ENCODE assay signal across 8 mouse cellular contexts in the genomic region with DNA sequence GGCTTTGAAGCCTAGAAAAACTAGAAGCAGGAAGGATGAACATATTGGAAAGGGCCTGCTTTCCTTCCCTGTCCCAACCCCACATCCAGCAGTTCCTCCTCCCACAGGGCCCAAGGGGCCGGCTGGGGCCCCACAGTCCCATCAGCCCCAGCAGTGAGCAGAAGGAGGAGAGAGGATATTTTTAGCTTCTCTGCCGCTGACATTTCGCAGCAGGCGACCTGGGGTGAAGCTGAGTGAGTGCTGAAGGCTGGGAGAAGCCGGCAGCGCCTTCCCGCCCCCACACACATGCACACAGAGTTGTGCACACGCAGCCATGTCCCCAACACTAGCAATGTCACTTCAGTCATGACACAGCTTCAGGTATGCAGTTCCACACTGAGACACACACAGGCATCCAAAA. TPM values are rescaled to one million over a fixed set of nuclear protein-coding genes. Genes with fewer than 3 reads are reported as not detected.
A peak's percentile ranks its signal among the peaks of the same experiment; 100 is the strongest.
DNase-seq lines count a peak whose midpoint lies in the region; ATAC-seq lines count a peak whose summit lies in the region.

No protein-coding gene starts in this region.

- no peaks in the 10 kb centered on the region for H3K36me3 ChIP-seq in forebrain, embryonic 15.5 days
- no peaks in the 10 kb centered on the region for H3K36me3 ChIP-seq in forebrain, embryonic 16.5 days (ENCODE audit: control insufficient read depth, insufficient read depth)

- H3K9ac ChIP-seq in forebrain, embryonic 15.5 days (replicated peaks) = no peak overlapping the region
- no peak overlapping the region for H3K9ac ChIP-seq in forebrain, embryonic 16.5 days (replicated peaks; ENCODE audit: low read depth, low read length)

- no peak overlapping the region for H3K4me2 ChIP-seq in forebrain, embryonic 15.5 days (replicated peaks)
- no peak overlapping the region for H3K4me2 ChIP-seq in forebrain, embryonic 16.5 days (ENCODE audit: low read length)

- no peak for ATAC-seq in forebrain, embryonic 15.5 days (replicated peaks)
- no peak for ATAC-seq in forebrain, embryonic 16.5 days
- no peak for ATAC-seq in megakaryocyte progenitor cell, adult 5-6 weeks (replicated peaks; ENCODE audit: poor library complexity)

- intact Hi-C loops in heart, postnatal 36 days (cut with DNase I) = no loop called here

- peaks cover 75% of the 10 kb centered on the region for H3K4me1 ChIP-seq in forebrain, embryonic 15.5 days
- H3K4me1 ChIP-seq in forebrain, embryonic 16.5 days (replicated peaks; ENCODE audit: control insufficient read depth, insufficient read depth, low read length) = peaks cover 58% of the 10 kb centered on the region

- WGBS in forebrain, embryonic 15.5 days = 44% methylated on average over 8 of the region's 8 CpGs
- WGBS in forebrain, embryonic 16.5 days = 43% methylated on average over 8 of the region's 8 CpGs

- 0 out of 2 replicates have a peak overlapping the region, but pooled peaks have one; percentile 16 for H3K27ac ChIP-seq in forebrain, embryonic 15.5 days (replicated peaks)
- H3K27ac ChIP-seq in forebrain, embryonic 16.5 days (ENCODE audit: low read length) = no peak overlapping the region

- no peaks in the 10 kb centered on the region for H3K27me3 ChIP-seq in forebrain, embryonic 15.5 days
- H3K27me3 ChIP-seq in forebrain, embryonic 16.5 days (replicated peaks; ENCODE audit: control insufficient read depth, insufficient read depth, low read length) = no peaks in the 10 kb centered on the region

- no peaks in the 10 kb centered on the region for H3K9me3 ChIP-seq in forebrain, embryonic 15.5 days
- no peaks in the 10 kb centered on the region for H3K9me3 ChIP-seq in forebrain, embryonic 16.5 days (ENCODE audit: control insufficient read depth, low read length)

- peak; percentile 74 for DNase-seq in brain, adult 2 months (ENCODE audit: low read depth, low spot score)
- DNase-seq in heart, postnatal 36 days = peak; percentile 53 to 68
- peak; percentile 82 for DNase-seq in lung, postnatal 10 days
- no peak for DNase-seq in spleen, postnatal 14 days (ENCODE audit: low spot score in 2 of 2)
- no peak for DNase-seq in right cerebral cortex, postnatal 14 days

- no peak overlapping the region for H3K4me3 ChIP-seq in forebrain, embryonic 15.5 days
- no peak overlapping the region for H3K4me3 ChIP-seq in forebrain, embryonic 16.5 days (replicated peaks; ENCODE audit: low read length)

RNA-seq across cellular contexts. Expression of gene Wasf2, which starts 42.5 kb away (rescaled TPM):
- polyA plus RNA-seq in forebrain, embryonic 15.5 days (2015; fragmentation: Nextera tagmentation; extraction: Ambion mirVana) = 31.8 and 33.6 TPM in 2 replicates
- polyA plus RNA-seq in forebrain, embryonic 16.5 days (2015; fragmentation: Nextera tagmentation; extraction: Ambion mirVana) = 27.0 and 31.5 TPM in 2 replicates
- 10 to 100 TPM; 81.4 to 89.2 TPM for total RNA-seq in heart, postnatal 36 days (2021)
- total RNA-seq in megakaryocyte progenitor cell, adult 5-6 weeks (2015) = 124 and 135 TPM in 2 replicates
- 24.7 and 35.1 TPM in 2 replicates for total RNA-seq in megakaryocyte progenitor cell, adult 5-6 weeks (2017)

Comparison
In these comparisons a context has a peak if more than half of its experiments do, and no peak if none do; other contexts are left out.
1. DNase-seq: peak in brain, adult 2 months (single experiment), heart, postnatal 36 days (2 of 2) and lung, postnatal 10 days (single experiment); none in spleen, postnatal 14 days (0 of 2) and right cerebral cortex, postnatal 14 days (single experiment).